Mouse (Mus musculus) midbrain, embryonic 12.5 days (tissue): ENCODE results near the gene Lca5l. TPM values are rescaled to one million over a fixed set of nuclear protein-coding genes. Genes with fewer than 3 reads are reported as not detected.

ENCODE experiments used
- ATAC-seq: fragments of 200-750 bp; cut with Nextera tagmentation; 2 replicates; pipeline ENCODE4 v1.8.0; 2017; ENCODE audit warnings: low read depth, moderate TSS enrichment, moderate library complexity; ENCODE audit not compliant: low FRiP score
- H3K27ac ChIP-seq: fragments of 300-500 bp; sonication (generic); replicated peaks from 2 replicates; pipeline ENCODE4 v1.5.1; 2016; ENCODE audit warnings: mild to moderate bottlenecking
- H3K27me3 ChIP-seq: fragments of 300-500 bp; sonication (generic); 2 replicates; pipeline ENCODE4 v1.6.1; 2016; ENCODE audit warnings: mild to moderate bottlenecking
- H3K36me3 ChIP-seq: fragments of 300-500 bp; sonication (generic); 2 replicates; pipeline ENCODE4 v1.6.1; 2016
- H3K4me1 ChIP-seq: fragments of 300-500 bp; sonication (generic); 2 replicates; pipeline ENCODE4 v1.6.1; 2016
- H3K4me2 ChIP-seq: fragments of 300-500 bp; sonication (generic); replicated peaks from 2 replicates; pipeline ENCODE4 v1.6.1; 2016; ENCODE audit warnings: mild to moderate bottlenecking, moderate library complexity
- H3K4me3 ChIP-seq: fragments of 300-500 bp; sonication (generic); 2 replicates; pipeline ENCODE4 v1.5.1; 2016; ENCODE audit warnings: mild to moderate bottlenecking
- H3K9ac ChIP-seq: fragments of 300-500 bp; sonication (generic); replicated peaks from 2 replicates; pipeline ENCODE4 v1.6.1; 2016; ENCODE audit warnings: mild to moderate bottlenecking, moderate library complexity
- H3K9me3 ChIP-seq: fragments of 300-500 bp; sonication (generic); 2 replicates; pipeline ENCODE4 v1.6.1; 2016; ENCODE audit warnings: mild to moderate bottlenecking
- WGBS: fragments of 180-500 bp; shearing (Covaris S2); methylation state at CpG from one replicate; pipeline ENCODE4 v1.1.7; 2016; 5-methylcytosine and 5-hydroxymethylcytosine counted together
- polyA plus RNA-seq: library from polyadenylated mRNA; unstranded; fragments of >200 nt; fragmentation: Nextera tagmentation; extraction: Ambion mirVana; gene quantifications from 2 replicates; pipeline ENCODE4 v1.2.1, GENCODE M21; 2016

Lca5l gene
- polyA plus RNA-seq, 1 experiment from 2014 or later: 1.6 TPM

- H3K36me3 ChIP-seq: 0 out of 2 replicates have a peak, but pooled peaks cover 4% of the 10 kb centered on the region
- H3K9me3 ChIP-seq: no peaks in the 10 kb centered on the region
- H3K4me2 ChIP-seq: no peak overlapping the region
- 82% methylated on average over 1 of the region's 1 CpGs for WGBS
- no peak for ATAC-seq
- no peak overlapping the region for H3K9ac ChIP-seq
- peaks cover 8% of the 10 kb centered on the region for H3K4me1 ChIP-seq
- no peak overlapping the region for H3K27ac ChIP-seq
- 0 out of 2 replicates have a peak, but pooled peaks cover 3% of the 10 kb centered on the region for H3K27me3 ChIP-seq
- no peak overlapping the region for H3K4me3 ChIP-seq
Observed at GRCm38 (mm10) chr16:96160927-96161326, 31.1 kb downstream of the Lca5l start.

DNA sequence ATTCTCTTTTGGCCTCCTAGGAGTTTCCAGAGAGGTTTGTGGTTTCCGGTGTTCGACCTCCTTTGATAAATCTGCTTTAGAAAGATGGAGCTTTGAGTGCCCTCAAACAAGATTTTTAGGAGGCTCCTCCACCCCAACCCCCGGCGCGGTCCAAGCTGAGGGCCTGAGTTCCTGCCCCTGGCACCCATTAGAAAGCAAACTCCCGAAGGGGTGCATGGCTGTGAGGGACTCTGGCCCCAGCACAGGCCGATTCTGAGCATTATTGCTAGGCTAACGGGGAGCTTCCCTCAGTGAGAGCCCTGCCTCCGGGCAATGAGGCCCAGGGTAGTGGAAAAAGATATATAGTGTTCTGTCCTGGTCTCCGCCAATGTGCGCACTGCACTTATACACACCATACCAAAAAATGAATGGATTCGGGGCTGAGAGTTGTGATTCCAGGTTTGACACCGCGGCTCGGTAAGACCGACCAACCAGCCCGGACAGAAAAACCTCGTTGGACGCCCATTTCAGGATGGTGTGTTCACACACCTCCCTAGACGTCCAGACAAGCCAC lies 32.2 kb downstream of the Lca5l start:
- Histone ChIP-seq H3K9me3 (no peaks in the 10 kb centered on the region), H3K27me3 (0 out of 2 replicates have a peak, but pooled peaks cover 3% of the 10 kb centered on the region), H3K36me3 (peaks cover 13% of the 10 kb centered on the region), H3K9ac (peak overlapping the region; percentile 88), H3K4me3 (peak overlapping the region; percentile 58), H3K4me1 (peaks cover 8% of the 10 kb centered on the region), H3K4me2 (peak overlapping the region; percentile 97), H3K27ac (peak overlapping the region; percentile 81; the same call in 1 of the 2 replicates)
- WGBS: 86% methylated on average over 20 of the region's 20 CpGs
- ATAC-seq: 0 out of 2 replicates have a peak, but pooled peaks have one; percentile 11

- peak; percentile 90 for ATAC-seq
- Histone ChIP-seq H3K27me3 (0 out of 2 replicates have a peak, but pooled peaks cover 3% of the 10 kb centered on the region), H3K36me3 (peaks cover 19% of the 10 kb centered on the region), H3K27ac (peak overlapping the region; percentile 81), H3K9me3 (no peaks in the 10 kb centered on the region), H3K4me1 (peaks cover 8% of the 10 kb centered on the region), H3K4me3 (peak overlapping the region; percentile 58), H3K9ac (peak overlapping the region; percentile 88), H3K4me2 (peak overlapping the region; percentile 97)
- WGBS: 1% methylated on average over 65 of the region's 67 CpGs
Observed at GRCm38 (mm10) chr16:96159091-96159731, 32.9 kb downstream of the Lca5l start.

DNA sequence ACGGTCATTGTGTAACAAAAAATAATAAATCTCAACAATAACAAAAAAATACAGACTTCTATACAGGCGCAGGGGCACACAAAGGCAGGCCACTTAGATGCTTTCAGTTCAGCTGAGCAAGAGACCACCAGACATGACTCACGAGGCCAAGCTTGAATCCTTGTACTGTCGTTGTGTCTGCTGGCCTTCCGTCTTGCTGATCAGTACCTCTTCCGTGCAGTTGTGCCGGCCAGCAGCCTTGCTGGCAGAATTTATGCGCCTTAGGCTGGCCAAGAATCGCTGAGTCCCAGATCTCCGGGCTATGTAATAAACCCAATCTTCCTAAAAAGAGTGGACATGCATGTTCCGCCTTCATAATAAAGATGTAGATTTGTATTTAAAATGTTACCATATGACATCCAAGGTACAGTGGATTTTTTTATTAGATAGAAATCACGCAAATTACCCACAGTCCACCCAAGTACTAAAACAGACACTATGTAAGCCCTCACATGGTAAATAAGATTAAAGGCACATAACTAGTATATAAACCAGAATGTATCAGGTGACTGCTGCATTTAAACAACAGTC lies 33.5 kb downstream of the Lca5l start:
- Histone ChIP-seq H3K27me3 (0 out of 2 replicates have a peak, but pooled peaks cover 3% of the 10 kb centered on the region), H3K4me1 (peaks cover 8% of the 10 kb centered on the region), H3K9ac (peak overlapping the region; percentile 88), H3K4me3 (peak overlapping the region; percentile 58), H3K9me3 (no peaks in the 10 kb centered on the region), H3K27ac (no peak overlapping the region; the same call in 1 of the 2 replicates), H3K4me2 (peak overlapping the region; percentile 97), H3K36me3 (peaks cover 25% of the 10 kb centered on the region)
- no peak for ATAC-seq
- WGBS: 66% methylated on average over 12 of the region's 12 CpGs

- Histone ChIP-seq H3K36me3 (peaks cover 38% of the 10 kb centered on the region), H3K4me1 (peaks cover 8% of the 10 kb centered on the region), H3K27me3 (0 out of 2 replicates have a peak, but pooled peaks cover 3% of the 10 kb centered on the region), H3K9ac (no peak overlapping the region), H3K9me3 (no peaks in the 10 kb centered on the region), H3K4me3 (no peak overlapping the region), H3K27ac (no peak overlapping the region), H3K4me2 (no peak overlapping the region)
- no peak for ATAC-seq
- WGBS: 95% methylated on average over 11 of the region's 11 CpGs
Observed at GRCm38 (mm10) chr16:96157171-96157570, 34.9 kb downstream of the Lca5l start.

DNA sequence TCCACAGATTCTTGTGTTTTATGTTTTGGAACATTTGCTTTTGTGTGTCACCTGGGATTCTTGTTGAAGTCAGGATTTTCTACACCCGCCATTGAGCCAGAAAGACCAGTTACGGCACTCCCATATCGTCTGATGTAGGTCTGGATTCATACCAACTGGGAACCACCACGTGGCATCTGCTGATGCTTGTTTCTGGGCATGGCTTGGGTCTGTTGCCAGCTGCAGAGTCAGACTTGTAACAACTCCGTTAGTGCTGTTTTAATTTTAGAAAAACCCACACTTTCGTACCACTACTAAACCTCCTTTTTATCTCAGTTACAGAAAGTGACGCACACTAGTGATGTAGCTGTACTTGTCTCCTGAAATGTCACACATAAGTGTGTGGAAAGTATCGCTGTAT lies 36.1 kb downstream of the Lca5l start:
- Histone ChIP-seq H3K9ac (no peak overlapping the region), H3K27ac (no peak overlapping the region), H3K4me1 (peaks cover 8% of the 10 kb centered on the region), H3K27me3 (0 out of 2 replicates have a peak, but pooled peaks cover 3% of the 10 kb centered on the region), H3K36me3 (peaks cover 39% of the 10 kb centered on the region), H3K9me3 (no peaks in the 10 kb centered on the region), H3K4me3 (no peak overlapping the region), H3K4me2 (no peak overlapping the region)
- WGBS: 92% methylated on average over 8 of the region's 8 CpGs
- no peak for ATAC-seq

DNA sequence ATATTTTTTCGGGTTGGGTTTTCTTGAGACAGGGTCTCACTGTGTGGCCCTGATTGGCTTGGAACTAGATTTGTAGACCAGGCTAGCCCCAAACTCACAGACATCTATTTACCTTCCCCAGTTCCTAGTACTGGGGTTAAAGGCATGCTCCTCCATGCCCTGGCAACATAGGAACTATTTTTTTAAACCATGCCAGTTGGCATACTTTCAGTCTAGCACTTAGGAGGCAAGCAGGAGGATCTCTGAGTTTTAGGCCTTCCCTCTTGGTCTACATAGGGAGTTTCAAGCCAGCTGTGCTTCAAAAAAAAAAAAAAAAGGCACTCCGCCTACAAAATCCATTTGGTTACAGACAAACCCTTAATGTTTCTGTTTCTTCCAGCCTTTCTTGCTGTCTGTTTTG lies 37.6 kb downstream of the Lca5l start:
- Histone ChIP-seq H3K27me3 (0 out of 2 replicates have a peak, but pooled peaks cover 3% of the 10 kb centered on the region), H3K4me1 (peaks cover 8% of the 10 kb centered on the region), H3K27ac (no peak overlapping the region), H3K4me2 (no peak overlapping the region), H3K9me3 (no peaks in the 10 kb centered on the region), H3K9ac (no peak overlapping the region), H3K36me3 (peaks cover 39% of the 10 kb centered on the region), H3K4me3 (no peak overlapping the region)
- ATAC-seq: no peak
- WGBS: 90% methylated on average over 2 of the region's 2 CpGs

DNA sequence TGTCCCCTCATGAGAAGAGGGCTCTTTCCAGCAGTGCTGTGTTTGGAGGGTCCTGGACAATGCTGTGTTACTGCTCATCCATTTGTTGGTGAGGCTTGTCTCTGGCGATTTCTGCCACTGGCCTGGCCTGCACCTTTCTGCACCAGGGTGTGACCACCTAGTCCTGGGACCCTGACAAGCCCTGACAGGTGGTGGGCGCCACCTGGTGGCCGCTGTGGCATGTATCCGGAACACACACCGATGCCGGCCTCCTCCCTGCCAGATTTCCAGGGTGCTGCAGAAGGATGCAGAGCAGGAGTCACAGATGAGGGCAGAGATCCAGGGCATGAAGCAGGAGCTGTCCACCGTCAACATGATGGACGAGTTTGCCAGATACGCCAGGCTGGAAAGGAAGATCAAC lies 40.5 kb downstream of the Lca5l start:
- Histone ChIP-seq H3K9me3 (no peaks in the 10 kb centered on the region), H3K4me3 (no peak overlapping the region), H3K27ac (no peak overlapping the region), H3K4me1 (peaks cover 4% of the 10 kb centered on the region), H3K27me3 (no peaks in the 10 kb centered on the region), H3K4me2 (no peak overlapping the region), H3K36me3 (peaks cover 39% of the 10 kb centered on the region), H3K9ac (no peak overlapping the region)
- peak; percentile 47; the same call in 1 of the 2 replicates for ATAC-seq
- 34% methylated on average over 9 of the region's 9 CpGs for WGBS

GRCm38 (mm10) chr16:96150995-96151394 lies 41.1 kb downstream of the Lca5l start:
- Histone ChIP-seq H3K4me1 (peaks cover 9% of the 10 kb centered on the region), H3K9me3 (no peaks in the 10 kb centered on the region), H3K36me3 (peaks cover 36% of the 10 kb centered on the region), H3K27ac (no peak overlapping the region), H3K27me3 (no peaks in the 10 kb centered on the region), H3K4me3 (no peak overlapping the region), H3K4me2 (no peak overlapping the region), H3K9ac (no peak overlapping the region)
- WGBS: 72% methylated on average over 4 of the region's 4 CpGs
- ATAC-seq: no peak

GRCm38 (mm10) chr16:96149311-96149710 lies 42.8 kb downstream of the Lca5l start:
- WGBS: 84% methylated on average over 9 of the region's 9 CpGs
- H3K36me3 ChIP-seq: peaks cover 21% of the 10 kb centered on the region

GRCm38 (mm10) chr16:96148834-96149233 lies 43.2 kb downstream of the Lca5l start:
- peaks cover 16% of the 10 kb centered on the region for H3K36me3 ChIP-seq
- H3K27ac ChIP-seq: no peak overlapping the region
- ATAC-seq: no peak
- H3K27me3 ChIP-seq: no peaks in the 10 kb centered on the region
- no peak overlapping the region for H3K4me2 ChIP-seq
- no peak overlapping the region for H3K4me3 ChIP-seq
- no peak overlapping the region for H3K9ac ChIP-seq
- H3K4me1 ChIP-seq: peaks cover 13% of the 10 kb centered on the region
- 84% methylated on average over 6 of the region's 6 CpGs for WGBS
- H3K9me3 ChIP-seq: no peaks in the 10 kb centered on the region

More at GRCm38 (mm10) chr16:96149311-96149710, 42.8 kb downstream of the Lca5l start:
- no peaks in the 10 kb centered on the region for H3K9me3 ChIP-seq
- no peak overlapping the region for H3K9ac ChIP-seq
- no peaks in the 10 kb centered on the region for H3K27me3 ChIP-seq
- H3K4me2 ChIP-seq: no peak overlapping the region
- H3K4me1 ChIP-seq: peaks cover 13% of the 10 kb centered on the region
- no peak overlapping the region for H3K4me3 ChIP-seq
- H3K27ac ChIP-seq: no peak overlapping the region
- ATAC-seq: no peak

- ATAC-seq: no peak; the same call in 1 of the 2 replicates
- Histone ChIP-seq H3K27ac (peak overlapping the region; percentile 66; the same call in 1 of the 2 replicates), H3K36me3 (no peaks in the 10 kb centered on the region), H3K4me3 (peak overlapping the region; percentile 87), H3K4me1 (peaks cover 13% of the 10 kb centered on the region), H3K4me2 (peak overlapping the region; percentile 74), H3K9ac (peak overlapping the region; percentile 80), H3K9me3 (no peaks in the 10 kb centered on the region), H3K27me3 (no peaks in the 10 kb centered on the region)
- 0% methylated on average over 5 of the region's 5 CpGs for WGBS
Observed at GRCm38 (mm10) chr16:96145814-96146213, 46.3 kb downstream of the Lca5l start.
